21 mouse cellular contexts compared by ENCODE assay signal in the genomic region with DNA sequence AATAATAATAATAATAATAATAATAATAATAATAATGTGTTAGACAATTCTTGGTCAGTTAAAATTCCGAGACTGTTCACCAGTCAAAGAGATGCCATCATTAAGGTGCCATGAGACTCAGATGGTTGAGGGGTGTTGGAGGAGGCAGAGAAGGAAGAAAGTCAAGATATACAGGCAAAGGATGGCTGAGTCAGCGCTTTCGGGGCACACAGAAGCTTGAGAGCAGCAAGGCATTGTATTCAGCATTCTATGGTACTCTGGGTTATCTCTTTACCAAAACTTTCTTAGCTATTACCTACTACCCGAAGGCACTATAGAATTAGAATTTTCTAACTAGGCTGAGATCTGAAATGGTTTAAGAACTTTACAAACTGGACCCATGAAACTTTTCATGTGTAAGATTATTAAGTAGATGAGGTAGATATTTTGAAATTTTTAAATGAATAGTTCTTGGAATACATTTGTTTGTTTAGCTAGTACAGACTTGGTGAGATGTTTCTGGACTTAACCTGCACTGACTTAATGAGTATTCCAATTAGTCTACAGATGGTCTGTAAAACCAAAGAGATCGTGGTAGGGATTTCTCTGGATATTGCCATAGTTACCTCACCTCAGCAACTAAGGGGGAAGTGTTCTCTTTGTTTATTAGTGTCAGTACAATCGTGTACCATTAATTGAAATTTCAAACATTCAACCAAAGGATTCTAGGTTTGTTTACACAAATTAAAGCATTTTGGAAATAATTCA. TPM values are rescaled to one million over a fixed set of nuclear protein-coding genes. Genes with fewer than 3 reads are reported as not detected.
A peak's percentile ranks its signal among the peaks of the same experiment; 100 is the strongest.
DNase-seq lines count a peak whose midpoint lies in the region; ATAC-seq and TF ChIP-seq lines count a peak whose summit lies in the region.
"Had no signal": no experiment of that assay in that cellular context is flagged by ENCODE, and none has a peak within 500 bp of the region (broad histone marks: within the 10 kb centered on the region; RNA-seq: fewer than 3 reads in every experiment).

No protein-coding gene starts in this region.

- no peak overlapping the region for H3K4me2 ChIP-seq in hindbrain, embryonic 11.5 days (replicated peaks; ENCODE audit: low read depth, low read length)
- no peak overlapping the region for H3K4me2 ChIP-seq in neural tube, embryonic 12.5 days (replicated peaks)
- no peak overlapping the region for H3K4me2 ChIP-seq in hindbrain, postnatal 0 days (ENCODE audit: low read depth, low read length)
- H3K4me2 ChIP-seq: heart, embryonic 15.5 days; intestine, embryonic 15.5 days; limb, embryonic 13.5 days; liver, embryonic 12.5 days had no signal

- H3K9me3 ChIP-seq in hindbrain, embryonic 11.5 days (ENCODE audit: control insufficient read depth, low read length): no peaks in the 10 kb centered on the region
- no peaks in the 10 kb centered on the region for H3K9me3 ChIP-seq in hindbrain, embryonic 10.5 days
- H3K9me3 ChIP-seq in neural tube, embryonic 12.5 days: no peaks in the 10 kb centered on the region
- H3K9me3 ChIP-seq in hindbrain, postnatal 0 days (ENCODE audit: low read length): no peaks in the 10 kb centered on the region
- H3K9me3 ChIP-seq: embryonic facial prominence, embryonic 10.5 days; heart, embryonic 15.5 days; intestine, embryonic 15.5 days; limb, embryonic 13.5 days; liver, embryonic 12.5 days had no signal

- no peak for TF ChIP-seq CTCF in hindbrain, postnatal 0 days (IDR thresholded peaks at IDR 0.05; ENCODE audit: low read depth)

- DNase-seq in hindbrain, embryonic 11.5 days (ENCODE audit: low spot score): peak; percentile 5
- no peak for DNase-seq in hindbrain, embryonic 10.5 days (ENCODE audit: low spot score)
- no peak for DNase-seq in neural tube, embryonic 10.5 days (ENCODE audit: extremely low spot score, low spot score)
- no peak for DNase-seq in hindbrain, postnatal 0 days (ENCODE audit: low spot score)
- no peak for DNase-seq in retina, postnatal 1 day
- DNase-seq in left cerebral cortex, adult 18-20 months (ENCODE audit: low spot score in 2 of 2): no peak
- DNase-seq: cerebellum, adult 8-10 months; cerebellum, postnatal 36 days; heart, postnatal 4 days; kidney, postnatal 25 days; lung, adult 18-20 months; lung, postnatal 14 days had no signal

- H3K27me3 ChIP-seq in hindbrain, embryonic 11.5 days (ENCODE audit: control insufficient read depth, insufficient read depth, low read length): no peaks in the 10 kb centered on the region
- H3K27me3 ChIP-seq in hindbrain, embryonic 10.5 days (ENCODE audit: insufficient read depth, poor library complexity, severe bottlenecking): no peaks in the 10 kb centered on the region
- no peaks in the 10 kb centered on the region for H3K27me3 ChIP-seq in neural tube, embryonic 12.5 days (replicated peaks)
- H3K27me3 ChIP-seq in hindbrain, postnatal 0 days (ENCODE audit: insufficient read depth, low read length): no peaks in the 10 kb centered on the region
- H3K27me3 ChIP-seq: heart, embryonic 15.5 days; intestine, embryonic 15.5 days; limb, embryonic 13.5 days; liver, embryonic 12.5 days had no signal

- 77% methylated on average over 6 of the region's 6 CpGs for WGBS in hindbrain, embryonic 11.5 days
- 78% methylated on average over 6 of the region's 6 CpGs for WGBS in hindbrain, embryonic 10.5 days
- 76% methylated on average over 6 of the region's 6 CpGs for WGBS in neural tube, embryonic 12.5 days
- WGBS in hindbrain, postnatal 0 days: 66% methylated on average over 6 of the region's 6 CpGs

- no peak overlapping the region for H3K27ac ChIP-seq in hindbrain, embryonic 11.5 days (ENCODE audit: low read depth, low read length)
- H3K27ac ChIP-seq in hindbrain, embryonic 10.5 days: no peak overlapping the region
- no peak overlapping the region for H3K27ac ChIP-seq in neural tube, embryonic 12.5 days
- H3K27ac ChIP-seq in hindbrain, postnatal 0 days: peak overlapping the region; percentile 65
- H3K27ac ChIP-seq: embryonic facial prominence, embryonic 10.5 days; heart, embryonic 15.5 days; intestine, embryonic 15.5 days; limb, embryonic 13.5 days; liver, embryonic 12.5 days had no signal

- H3K4me1 ChIP-seq in hindbrain, embryonic 11.5 days (replicated peaks; ENCODE audit: control insufficient read depth, insufficient read depth, low read length): no peaks in the 10 kb centered on the region
- peaks cover 14% of the 10 kb centered on the region for H3K4me1 ChIP-seq in hindbrain, embryonic 10.5 days (replicated peaks)
- peaks cover 10% of the 10 kb centered on the region; the same call in 1 of the 2 replicates for H3K4me1 ChIP-seq in neural tube, embryonic 12.5 days
- H3K4me1 ChIP-seq in hindbrain, postnatal 0 days (ENCODE audit: insufficient read depth, low read length): no peaks in the 10 kb centered on the region
- H3K4me1 ChIP-seq: embryonic facial prominence, embryonic 10.5 days; heart, embryonic 15.5 days; intestine, embryonic 15.5 days; limb, embryonic 13.5 days; liver, embryonic 12.5 days had no signal

- H3K9ac ChIP-seq in hindbrain, embryonic 11.5 days (ENCODE audit: low read depth, low read length): no peak overlapping the region
- H3K9ac ChIP-seq in neural tube, embryonic 12.5 days: no peak overlapping the region
- no peak overlapping the region for H3K9ac ChIP-seq in hindbrain, postnatal 0 days (replicated peaks; ENCODE audit: low read length)
- H3K9ac ChIP-seq: heart, embryonic 15.5 days; intestine, embryonic 15.5 days; limb, embryonic 13.5 days; liver, embryonic 12.5 days had no signal

- H3K4me3 ChIP-seq in hindbrain, embryonic 11.5 days (ENCODE audit: low read depth, low read length): no peak overlapping the region
- no peak overlapping the region for H3K4me3 ChIP-seq in hindbrain, embryonic 10.5 days
- H3K4me3 ChIP-seq in neural tube, embryonic 12.5 days: no peak overlapping the region
- no peak overlapping the region for H3K4me3 ChIP-seq in hindbrain, postnatal 0 days (ENCODE audit: low read length)
- H3K4me3 ChIP-seq: embryonic facial prominence, embryonic 10.5 days; heart, embryonic 15.5 days; intestine, embryonic 15.5 days; limb, embryonic 13.5 days; liver, embryonic 12.5 days had no signal

- H3K36me3 ChIP-seq in hindbrain, embryonic 11.5 days (ENCODE audit: control insufficient read depth, insufficient read depth, low read length): no peaks in the 10 kb centered on the region
- H3K36me3 ChIP-seq in hindbrain, embryonic 10.5 days: no peaks in the 10 kb centered on the region
- no peaks in the 10 kb centered on the region for H3K36me3 ChIP-seq in neural tube, embryonic 12.5 days
- no peaks in the 10 kb centered on the region for H3K36me3 ChIP-seq in hindbrain, postnatal 0 days (ENCODE audit: insufficient read depth, low read length)
- H3K36me3 ChIP-seq: embryonic facial prominence, embryonic 10.5 days; heart, embryonic 15.5 days; intestine, embryonic 15.5 days; limb, embryonic 13.5 days; liver, embryonic 12.5 days had no signal

- ATAC-seq in hindbrain, embryonic 11.5 days (ENCODE audit: low FRiP score): peak; percentile 30; the same call in 1 of the 2 replicates
- 0 out of 2 replicates have a peak, but pooled peaks have one; percentile 35 for ATAC-seq in neural tube, embryonic 12.5 days (ENCODE audit: low FRiP score, low read depth)
- no peak for ATAC-seq in hindbrain, postnatal 0 days
- ATAC-seq: activated CD4-positive, CD25-positive, alpha-beta regulatory T cell, adult 4 months; intestine, embryonic 15.5 days; liver, embryonic 12.5 days had no signal

RNA-seq across cellular contexts. Expression of gene Ptprz1, which starts 33.4 kb away (rescaled TPM):
- polyA plus RNA-seq in hindbrain, embryonic 11.5 days (2014; fragmentation: Nextera tagmentation; extraction: Ambion mirVana): 25.1 and 27.3 TPM in 2 replicates
- 9.5 and 16.0 TPM in 2 replicates for polyA plus RNA-seq in hindbrain, embryonic 10.5 days (2016; fragmentation: Nextera tagmentation; extraction: Ambion mirVana)
- 23.6 and 24.3 TPM in 2 replicates for polyA plus RNA-seq in neural tube, embryonic 12.5 days (2016; fragmentation: Nextera tagmentation; extraction: Ambion mirVana)
- 173 and 188 TPM in 2 replicates for total RNA-seq in hindbrain, postnatal 0 days (2014; rRNA removed)
- polyA plus RNA-seq in hindbrain, postnatal 0 days (2015; fragmentation: Nextera tagmentation; extraction: Ambion mirVana): 99.1 and 103 TPM in 2 replicates
- total RNA-seq in left cerebral cortex, adult 18-20 months (2021): 10 to 100 TPM; 88.7 to 98.3 TPM
- total RNA-seq: megakaryocyte progenitor cell, adult 5-6 weeks; MEL had no signal
